Mouse (Mus musculus) frontal cortex, postnatal 25 days (tissue): Measurements from ENCODE around the gene Ppp1r16b.
"Not testable (repeated sequence)": the region's sequence is repeated elsewhere in the genome, so short reads cannot be mapped to it uniquely, and the experiment has no call there.

Experiments used
- DNase-seq, 2 experiments: peaks; one replicate each; pipeline ENCODE4 v3.0.0; 2022; ENCODE audit warnings: low spot score in 2 of 2

Gene Ppp1r16b

GRCm38 (mm10) chr2:158722135-158722534, 56.9 kb downstream of the Ppp1r16b start:
- DNase-seq, result no peak

- no peak for DNase-seq
Measured at GRCm38 (mm10) chr2:158722991-158723551, 57.9 kb downstream of the Ppp1r16b start.

GRCm38 (mm10) chr2:158723806-158724205, 58.6 kb downstream of the Ppp1r16b start:
- DNase-seq, result no peak

GRCm38 (mm10) chr2:158726252-158726651, 61.1 kb downstream of the Ppp1r16b start:
- DNase-seq, result no peak

GRCm38 (mm10) chr2:158728061-158728815, 63.0 kb downstream of the Ppp1r16b start:
- DNase-seq, result no peak

GRCm38 (mm10) chr2:158730896-158731295, 65.7 kb downstream of the Ppp1r16b start:
- DNase-seq, result no peak

GRCm38 (mm10) chr2:158732521-158732920, 67.3 kb downstream of the Ppp1r16b start:
- no peak for DNase-seq

- DNase-seq, result no peak
Measured at GRCm38 (mm10) chr2:158733136-158733535, 67.9 kb downstream of the Ppp1r16b start.

GRCm38 (mm10) chr2:158733914-158734313, 68.7 kb downstream of the Ppp1r16b start:
- no peak for DNase-seq

- no peak for DNase-seq
Measured at GRCm38 (mm10) chr2:158734500-158735152, 69.4 kb downstream of the Ppp1r16b start.

- no peak for DNase-seq
Measured at GRCm38 (mm10) chr2:158735340-158735739, 70.1 kb downstream of the Ppp1r16b start.

GRCm38 (mm10) chr2:158736247-158736646, 71.0 kb downstream of the Ppp1r16b start:
- DNase-seq, result not testable (repeated sequence)

- DNase-seq, result no peak
Measured at GRCm38 (mm10) chr2:158738591-158738990, 73.4 kb downstream of the Ppp1r16b start.

GRCm38 (mm10) chr2:158739113-158739512, 73.9 kb downstream of the Ppp1r16b start:
- no peak for DNase-seq

- DNase-seq, result no peak
Measured at GRCm38 (mm10) chr2:158741011-158741501, 75.9 kb downstream of the Ppp1r16b start.

- no peak for DNase-seq
Measured at GRCm38 (mm10) chr2:158742431-158742830, 77.2 kb downstream of the Ppp1r16b start.

GRCm38 (mm10) chr2:158743518-158744141, 78.4 kb downstream of the Ppp1r16b start:
- no peak for DNase-seq

GRCm38 (mm10) chr2:158745049-158745482, 79.9 kb downstream of the Ppp1r16b start:
- no peak for DNase-seq

- DNase-seq, result no peak
Measured at GRCm38 (mm10) chr2:158746164-158746563, 81.0 kb downstream of the Ppp1r16b start.

- no peak for DNase-seq
Measured at GRCm38 (mm10) chr2:158749366-158749765, 84.2 kb downstream of the Ppp1r16b start.

GRCm38 (mm10) chr2:158760231-158760630, 95.0 kb downstream of the Ppp1r16b start:
- no peak for DNase-seq

GRCm38 (mm10) chr2:158762339-158762738, 97.1 kb downstream of the Ppp1r16b start:
- no peak for DNase-seq
